Mouse (Mus musculus) liver, embryonic 14.5 days (tissue): ENCODE results near the gene Gm49711. TPM values are rescaled to one million over a fixed set of nuclear protein-coding genes. Genes with fewer than 3 reads are reported as not detected.

Source experiments
- ATAC-seq: fragments of 200-750 bp; cut with Nextera tagmentation; 2 replicates; pipeline ENCODE4 v1.8.0; 2017; ENCODE audit warnings: moderate number of reproducible peaks, mild to moderate bottlenecking, moderate library complexity; ENCODE audit not compliant: insufficient read depth
- DNase-seq, 3 experiments: peaks; one replicate each; pipeline ENCODE4 v3.0.0-alpha.2; 2012 to 2013; ENCODE audit warnings: low read depth in 3 of 3, low spot score in 3 of 3
- H3K27ac ChIP-seq: fragments of 300-500 bp; sonication (generic); 2 replicates; pipeline ENCODE4 v1.5.1; 2014; ENCODE audit warnings: moderate library complexity, mild to moderate bottlenecking, control low read depth, inconsistent platforms
- H3K27me3 ChIP-seq: fragments of 300-500 bp; sonication (generic); 2 replicates; pipeline ENCODE4 v1.6.1; 2014; ENCODE audit warnings: mild to moderate bottlenecking, low read length, moderate library complexity; ENCODE audit not compliant: control insufficient read depth, insufficient read depth
- H3K36me3 ChIP-seq: fragments of 300-500 bp; sonication (generic); replicated peaks from 2 replicates; pipeline ENCODE4 v1.6.1; 2014; ENCODE audit warnings: low read depth; ENCODE audit not compliant: control insufficient read depth, insufficient read depth
- H3K4me1 ChIP-seq, 2 experiments: fragments of 200-500 bp in 1 of 2; fragments of 300-500 bp in 1 of 2; sonication (generic) in 1 of 2; replicated peaks; 2 replicates each; pipeline ENCODE4 v1.6.1; 2012 to 2014; ENCODE audit warnings: antibody characterized with exemption in 1 of 2, inconsistent platforms in 1 of 2, low read length in 1 of 2; ENCODE audit not compliant: control insufficient read depth in 2 of 2, insufficient read depth in 2 of 2
- H3K4me2 ChIP-seq: fragments of 300-500 bp; sonication (generic); 2 replicates; pipeline ENCODE4 v1.6.1; 2014; ENCODE audit warnings: low read depth, mild to moderate bottlenecking, control low read depth, moderate library complexity
- H3K4me3 ChIP-seq, 2 experiments: fragments of 200-500 bp in 1 of 2; fragments of 300-500 bp in 1 of 2; sonication (generic) in 1 of 2; 2 replicates each; pipeline ENCODE4 v1.5.1; 2012 to 2014; ENCODE audit warnings: low read depth in 2 of 2, low read length in 2 of 2, mild to moderate bottlenecking in 2 of 2, control low read depth in 1 of 2, inconsistent platforms in 1 of 2, moderate library complexity in 1 of 2; ENCODE audit not compliant: insufficient read depth in 1 of 2
- H3K9ac ChIP-seq: fragments of 300-500 bp; sonication (generic); replicated peaks from 2 replicates; pipeline ENCODE4 v1.6.1; 2014; ENCODE audit warnings: mild to moderate bottlenecking, control low read depth, moderate library complexity
- H3K9me3 ChIP-seq: fragments of 300-500 bp; sonication (generic); 2 replicates; pipeline ENCODE4 v1.6.1; 2016; ENCODE audit warnings: low read length, mixed read lengths; ENCODE audit not compliant: control insufficient read depth
- CTCF ChIP-seq: IDR thresholded peaks from 2 replicates; pipeline ENCODE4 v1.5.1; 2016; ENCODE audit warnings: antibody characterized with exemption, low read depth, control low read depth
- EP300 ChIP-seq: IDR thresholded peaks from 2 replicates; pipeline ENCODE4 v1.6.1; 2016; ENCODE audit warnings: antibody characterized with exemption, low read depth
- WGBS: fragments of 180-500 bp; shearing (Covaris S2); extraction: QIAGEN DNeasy Blood & Tissue Kit; methylation state at CpG from one replicate; pipeline ENCODE4 v1.1.7; 2014; ENCODE audit not compliant: insufficient replicate concordance; 5-methylcytosine and 5-hydroxymethylcytosine counted together
- polyA plus RNA-seq, 2 experiments: library from polyadenylated mRNA; depleted of rRNA in 1 of 2; stranded (reverse) in 1 of 2; unstranded in 1 of 2; fragments of >200 nt; fragmentation: Nextera tagmentation in 1 of 2; extraction: Ambion mirVana in 1 of 2; gene quantifications; 2 replicates each; pipeline versions ENCODE4 v1.2.1 to v1.2.3; 2012 to 2014

Gm49711 gene
- polyA plus RNA-seq, 2 experiments: not detected

- H3K9me3 ChIP-seq: no peaks in the 10 kb centered on the region
- no peak for TF ChIP-seq EP300
- no peak for TF ChIP-seq CTCF
- no peaks in the 10 kb centered on the region; a peak in 1 of 4 replicates for H3K4me1 ChIP-seq
- H3K4me2 ChIP-seq: no peak overlapping the region
- no peaks in the 10 kb centered on the region for H3K36me3 ChIP-seq
- no peaks in the 10 kb centered on the region for H3K27me3 ChIP-seq
- no peak overlapping the region for H3K9ac ChIP-seq
- H3K27ac ChIP-seq: no peak overlapping the region
- no peak for ATAC-seq
- no peak overlapping the region for H3K4me3 ChIP-seq
- WGBS: 49% methylated on average over 9 of the region's 9 CpGs
- DNase-seq: no peak
These were observed 177.1 kb downstream of the Gm49711 start for GRCm38 (mm10) chr16:92235222-92235621.

Other genes starting within 250 kb of the Gm49711 start
- 9.9 and 15.2 TPM in 2 replicates for gene Mrps6, start within 50 bp of the Gm49711 start, polyA plus RNA-seq (2012; rRNA removed)
- gene Mrps6, start within 50 bp of the Gm49711 start, polyA plus RNA-seq (2014; fragmentation: Nextera tagmentation; extraction: Ambion mirVana): 30.2 and 31.7 TPM in 2 replicates
- gene Slc5a3, start within 50 bp of the Gm49711 start, polyA plus RNA-seq (2012; rRNA removed): 0.37 and 0.44 TPM in 2 replicates
- 0.70 and 0.97 TPM in 2 replicates for gene Slc5a3, start within 50 bp of the Gm49711 start, polyA plus RNA-seq (2014; fragmentation: Nextera tagmentation; extraction: Ambion mirVana)
- not detected in 2 replicates for gene Kcne2, start 234.1 kb downstream of the Gm49711 start, polyA plus RNA-seq (2012; rRNA removed)
- gene Kcne2, start 234.1 kb downstream of the Gm49711 start, polyA plus RNA-seq (2014; fragmentation: Nextera tagmentation; extraction: Ambion mirVana): not detected in 2 replicates
- 15.4 and 24.8 TPM in 2 replicates for gene Smim11, start 243.0 kb downstream of the Gm49711 start, polyA plus RNA-seq (2012; rRNA removed)
- gene Smim11, start 243.0 kb downstream of the Gm49711 start, polyA plus RNA-seq (2014; fragmentation: Nextera tagmentation; extraction: Ambion mirVana): 53.1 and 58.9 TPM in 2 replicates